Mouse (Mus musculus) left cerebral cortex, adult 6 months (tissue): Measurements from ENCODE around the gene Trpm2. TPM values are rescaled to one million over a fixed set of nuclear protein-coding genes. Genes with fewer than 3 reads are reported as not detected.

Experiments
- long read RNA-seq, 2 experiments: library from polyadenylated mRNA; unstranded; transcript quantifications; one replicate each; pipeline ENCODE4 v2.0.0; 2019 to 2020
- polyA plus RNA-seq: library from polyadenylated mRNA; unstranded; fragments of <200 nt; fragmentation: Nextera tagmentation; gene quantifications from 2 replicates; pipeline ENCODE4 v1.2.3, GENCODE M21; 2021

The Trpm2 gene
- polyA plus RNA-seq: 3.8 and 4.0 TPM in 2 replicates
- long read RNA-seq, experiment 1, full-length matches to known transcripts: 22 of 52 reads
- long read RNA-seq, experiment 1, partial matches to known transcripts: 20 of 52 reads
- long read RNA-seq, experiment 1, other reads (novel, unspliced or antisense): 10 of 52 reads
- long read RNA-seq, experiment 2, partial matches to known transcripts: 3 of 4 reads
- long read RNA-seq, experiment 2, other reads (novel, unspliced or antisense): 0 of 4 reads

GRCm38 (mm10) chr10:77970481-77970880 is at the start of gene Trpm2:
TSS of gene Trpm2 (minus strand) at chr10:77970563.

GRCm38 (mm10) chr10:78009945-78010293 is 39.6 kb upstream of the Trpm2 start, which contains the start of gene Pfkl:
TSS of gene Pfkl (minus strand) at chr10:78010083.

GRCm38 (mm10) chr10:77978351-77979350 is 8.3 kb upstream of the Trpm2 start, which contains the start of gene 1810043G02Rik:
TSS of gene 1810043G02Rik (plus strand) at chr10:77978524.

GRCm38 (mm10) chr10:77902211-77902893 is 68.0 kb downstream of the Trpm2 start, which contains the start of gene Lrrc3:
TSS of gene Lrrc3 (minus strand) at chr10:77902536.

GRCm38 (mm10) chr10:77861675-77862074 is 108.7 kb downstream of the Trpm2 start, which contains the start of gene Gm3285:
TSS of gene Gm3285 (plus strand) at chr10:77861975.

Other genes with a start within 250 kb of the Trpm2 start
- not detected in 2 replicates for gene Krtap12-1, start 250.0 kb downstream of the Trpm2 start, polyA plus RNA-seq
- not detected in 2 replicates for gene Gm10100, start 244.1 kb downstream of the Trpm2 start, polyA plus RNA-seq
- not detected in 2 replicates for gene Gm18596, start 227.9 kb downstream of the Trpm2 start, polyA plus RNA-seq
- not detected in 2 replicates for gene Gm9736, start 219.2 kb downstream of the Trpm2 start, polyA plus RNA-seq
- not detected in 2 replicates for gene Gm3233, start 210.9 kb downstream of the Trpm2 start, polyA plus RNA-seq
- not detected in 2 replicates for gene Gm3238, start 199.2 kb downstream of the Trpm2 start, polyA plus RNA-seq
- not detected in 2 replicates for gene Gm7138, start 193.6 kb downstream of the Trpm2 start, polyA plus RNA-seq
- not detected in 2 replicates for gene Gm3250, start 188.0 kb downstream of the Trpm2 start, polyA plus RNA-seq
- gene Gm7137, start 182.4 kb downstream of the Trpm2 start, polyA plus RNA-seq: not detected in 2 replicates
- not detected in 2 replicates for gene Gm9639, start 175.5 kb downstream of the Trpm2 start, polyA plus RNA-seq
- not detected in 2 replicates for gene Gm19668, start 171.4 kb downstream of the Trpm2 start, polyA plus RNA-seq
- gene Gm9507, start 158.7 kb downstream of the Trpm2 start, polyA plus RNA-seq: not detected in 2 replicates
- not detected in 2 replicates for gene Gm2696, start 155.9 kb downstream of the Trpm2 start, polyA plus RNA-seq
- not detected in 2 replicates for gene Krtap10-4, start 143.5 kb downstream of the Trpm2 start, polyA plus RNA-seq
- gene Krtap10-10, start 134.6 kb downstream of the Trpm2 start, polyA plus RNA-seq: not detected in 2 replicates
- gene Gm36176, start 123.8 kb downstream of the Trpm2 start, polyA plus RNA-seq: not detected in 2 replicates
- gene Gm10318, start 117.7 kb downstream of the Trpm2 start, polyA plus RNA-seq: not detected in 2 replicates
- gene Gm3285, start 108.6 kb downstream of the Trpm2 start, polyA plus RNA-seq: not detected in 2 replicates
- 4.8 TPM in 2 replicates for gene Lrrc3, start 68.0 kb downstream of the Trpm2 start, polyA plus RNA-seq
- gene 1810043G02Rik, start 8.0 kb upstream of the Trpm2 start, polyA plus RNA-seq: 38.1 and 47.5 TPM in 2 replicates
- 67.7 and 71.8 TPM in 2 replicates for gene Pfkl, start 39.5 kb upstream of the Trpm2 start, polyA plus RNA-seq
- 0.84 TPM in 1 of 2 replicates, not detected in the other for gene Dnmt3l, start 71.4 kb upstream of the Trpm2 start, polyA plus RNA-seq
- gene Aire, start 73.0 kb upstream of the Trpm2 start, polyA plus RNA-seq: not detected in 2 replicates
- 1.2 and 2.0 TPM in 2 replicates for gene Icosl, start 98.7 kb upstream of the Trpm2 start, polyA plus RNA-seq
- 47.2 and 128 TPM in 2 replicates for gene D10Jhu81e, start 199.2 kb upstream of the Trpm2 start, polyA plus RNA-seq
- 7.6 and 11.7 TPM in 2 replicates for gene Pwp2, start 214.6 kb upstream of the Trpm2 start, polyA plus RNA-seq